Mouse (Mus musculus) MEL (cell line): ENCODE results near the gene Btbd3.

ENCODE experiments used
- MEF2A ChIP-seq: IDR thresholded peaks from 2 replicates; pipeline ENCODE4 v1.6.1; 2014; ENCODE audit warnings: low read depth, mild to moderate bottlenecking, inconsistent platforms, low read length, improper control_type of control experiment; ENCODE audit not compliant: poor library complexity, insufficient replicate concordance, severe bottlenecking; ENCODE audit errors: extremely low read depth
- POLR2AphosphoS2 ChIP-seq: IDR thresholded peaks from 2 replicates; pipeline ENCODE4 v1.6.1; 2011; ENCODE audit warnings: low read length, improper control_type of control experiment
- TCF12 ChIP-seq: IDR thresholded peaks from 2 replicates; pipeline ENCODE4 v1.6.1; 2014; ENCODE audit warnings: low read depth, mild to moderate bottlenecking, inconsistent platforms, low read length, improper control_type of control experiment, moderate library complexity

GRCm38 (mm10) chr2:138290154-138290553, 33.8 kb downstream of the Btbd3 start:
- TF ChIP-seq TCF12 = no peak
- TF ChIP-seq MEF2A = no peak
- TF ChIP-seq POLR2AphosphoS2 = no peak
